Mouse (Mus musculus): ENCODE measurements around the gene Rasa2. TPM values are rescaled to one million over a fixed set of nuclear protein-coding genes. Genes with fewer than 3 reads are reported as not detected.

The Rasa2 gene
- polyA plus RNA-seq, 1 experiment: 1.2 TPM

- peak overlapping the region; percentile 24 for H3K4me2 ChIP-seq (ENCODE audit: low read depth)
- no peaks in the 10 kb centered on the region for H3K36me3 ChIP-seq (ENCODE audit: control insufficient read depth, insufficient read depth)
- H3K27me3 ChIP-seq (ENCODE audit: control insufficient read depth, insufficient read depth, insufficient read length): no peaks in the 10 kb centered on the region
- no peaks in the 10 kb centered on the region for H3K79me2 ChIP-seq (ENCODE audit: control insufficient read depth, insufficient read depth)
- no peak overlapping the region for H3ac ChIP-seq (ENCODE audit: control insufficient read depth, insufficient read length)
- no peak for TF ChIP-seq E2F4 (IDR thresholded peaks at IDR 0.05; ENCODE audit: insufficient read depth)
- no peak for TF ChIP-seq MYOD1 (IDR thresholded peaks at IDR 0.05; ENCODE audit: control insufficient read depth in 1 of 3, insufficient read length in 2 of 3, low read depth in 2 of 3)
- TF ChIP-seq USF1 (IDR thresholded peaks at IDR 0.05; ENCODE audit: low read depth): no peak
- TF ChIP-seq MYOG (IDR thresholded peaks at IDR 0.05; ENCODE audit: control insufficient read depth in 1 of 3, insufficient read depth in 1 of 3, insufficient read length in 2 of 3, low read depth in 2 of 3): no peak
- no peak for TF ChIP-seq POLR2AphosphoS2 (IDR thresholded peaks at IDR 0.05; ENCODE audit: insufficient read length, low read depth)
- TF ChIP-seq REST (IDR thresholded peaks at IDR 0.05; ENCODE audit: insufficient read depth, insufficient read length): no peak
- TF ChIP-seq TCF12 (IDR thresholded peaks at IDR 0.05; ENCODE audit: insufficient read depth, poor library complexity, severe bottlenecking): no peak
- no peak for TF ChIP-seq MAX (IDR thresholded peaks at IDR 0.05; ENCODE audit: low read depth)
- TF ChIP-seq SRF (IDR thresholded peaks at IDR 0.05; ENCODE audit: control insufficient read depth, insufficient read length, low read depth): no peak
- no peak for TF ChIP-seq POLR2A (IDR thresholded peaks at IDR 0.05; ENCODE audit: insufficient read length, low read depth)
- H3K4me3 ChIP-seq: no peak overlapping the region
These were observed 43.8 kb upstream of the Rasa2 start for GRCm38 (mm10) chr9:96675071-96675762.

DNA sequence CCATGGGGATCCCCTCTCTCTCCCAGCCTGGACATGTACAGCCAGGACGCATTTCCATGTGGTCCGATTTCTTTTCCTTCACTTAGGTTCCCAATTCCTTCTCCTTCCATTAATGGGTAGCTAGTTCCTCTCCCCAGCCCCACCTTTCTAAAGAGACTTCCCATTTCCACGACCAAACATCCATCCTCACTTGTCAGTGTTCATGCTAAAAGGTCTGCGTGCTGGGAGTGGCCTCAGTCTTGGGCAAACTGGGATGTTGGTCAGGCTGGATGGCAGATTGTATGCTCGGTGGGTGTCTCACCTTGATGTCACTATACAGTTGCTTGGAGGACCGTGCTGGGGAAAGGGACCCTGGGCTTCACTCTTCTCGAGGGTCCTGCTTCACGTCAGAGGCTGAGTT lies 42.9 kb upstream of the Rasa2 start:
- no peak overlapping the region for H3K4me2 ChIP-seq (ENCODE audit: low read depth)
- no peak overlapping the region for H3ac ChIP-seq (ENCODE audit: control insufficient read depth, insufficient read length)
- H3K36me3 ChIP-seq (ENCODE audit: control insufficient read depth, insufficient read depth): no peaks in the 10 kb centered on the region
- TF ChIP-seq USF1 (IDR thresholded peaks at IDR 0.05; ENCODE audit: low read depth) (no peak), MAX (IDR thresholded peaks at IDR 0.05; ENCODE audit: low read depth) (no peak), POLR2AphosphoS2 (IDR thresholded peaks at IDR 0.05; ENCODE audit: insufficient read length, low read depth) (no peak), SRF (IDR thresholded peaks at IDR 0.05; ENCODE audit: control insufficient read depth, insufficient read length, low read depth) (no peak)
- H3K4me3 ChIP-seq: no peak overlapping the region
- H3K27me3 ChIP-seq (ENCODE audit: control insufficient read depth, insufficient read depth, insufficient read length): no peaks in the 10 kb centered on the region
- no peaks in the 10 kb centered on the region for H3K79me2 ChIP-seq (ENCODE audit: control insufficient read depth, insufficient read depth)

DNA sequence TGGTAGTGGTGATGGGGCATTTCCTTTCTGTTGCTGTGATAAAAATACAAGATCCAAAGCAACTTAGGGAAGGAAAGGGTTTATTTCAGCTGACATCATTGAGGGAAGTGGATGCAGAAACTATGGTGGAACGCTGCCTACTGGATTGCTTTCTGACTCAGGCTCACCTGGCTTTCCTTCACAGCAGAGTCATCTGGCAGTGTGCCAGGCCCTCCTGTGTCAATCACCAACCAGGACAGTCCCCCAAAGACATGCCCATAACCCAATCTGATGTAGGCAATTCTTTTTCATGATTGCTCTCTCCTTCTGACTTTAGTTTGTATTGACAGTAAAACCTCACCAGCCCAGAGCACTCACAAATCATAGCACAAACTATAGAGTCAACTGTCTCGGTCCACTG lies 41.0 kb upstream of the Rasa2 start:
- Histone ChIP-seq H3K4me2 (ENCODE audit: low read depth) (no peak overlapping the region), H3K4me3 (no peak overlapping the region), H3K27me3 (ENCODE audit: control insufficient read depth, insufficient read depth, insufficient read length) (no peaks in the 10 kb centered on the region), H3K79me2 (ENCODE audit: control insufficient read depth, insufficient read depth) (no peaks in the 10 kb centered on the region), H3ac (ENCODE audit: control insufficient read depth, insufficient read length) (no peak overlapping the region), H3K36me3 (ENCODE audit: control insufficient read depth, insufficient read depth) (no peaks in the 10 kb centered on the region)
- TF ChIP-seq TCF3 (IDR thresholded peaks at IDR 0.05; ENCODE audit: insufficient read length, low read depth): no peak
- no peak for TF ChIP-seq SRF (IDR thresholded peaks at IDR 0.05; ENCODE audit: control insufficient read depth, insufficient read length, low read depth)

- Histone ChIP-seq H3K4me3 (no peak overlapping the region), H3K36me3 (ENCODE audit: control insufficient read depth, insufficient read depth) (no peaks in the 10 kb centered on the region), H3K4me2 (ENCODE audit: low read depth) (no peak overlapping the region), H3K79me2 (ENCODE audit: control insufficient read depth, insufficient read depth) (no peaks in the 10 kb centered on the region), H3ac (ENCODE audit: control insufficient read depth, insufficient read length) (no peak overlapping the region), H3K27me3 (ENCODE audit: control insufficient read depth, insufficient read depth, insufficient read length) (no peaks in the 10 kb centered on the region)
- TF ChIP-seq SRF (IDR thresholded peaks at IDR 0.05; ENCODE audit: control insufficient read depth, insufficient read length, low read depth): no peak
- no peak for TF ChIP-seq CEBPB (IDR thresholded peaks at IDR 0.05; ENCODE audit: insufficient read depth, poor library complexity, severe bottlenecking)
- TF ChIP-seq REST (IDR thresholded peaks at IDR 0.05; ENCODE audit: insufficient read depth, insufficient read length): no peak
These were observed 39.8 kb upstream of the Rasa2 start for GRCm38 (mm10) chr9:96671249-96671648.

DNA sequence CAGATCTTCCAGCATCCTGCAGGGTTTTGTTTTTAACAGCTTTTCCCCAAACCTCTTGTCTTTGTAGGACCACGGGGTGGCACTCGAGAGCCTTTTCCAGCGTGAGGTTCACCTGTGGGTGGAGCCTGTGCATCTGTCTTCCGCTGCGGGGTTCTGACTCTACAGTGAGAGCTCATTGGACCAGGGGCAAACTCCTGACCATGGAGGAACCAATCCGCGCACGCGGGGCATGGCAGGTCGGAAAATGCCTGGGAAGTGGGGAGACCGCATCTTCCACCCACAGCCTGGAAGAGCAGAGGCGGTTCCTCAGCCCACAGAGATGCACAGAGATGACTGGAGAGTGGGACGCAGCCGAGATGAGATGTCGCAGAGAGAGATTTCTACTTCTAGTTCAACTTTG lies 38.5 kb upstream of the Rasa2 start:
- TF ChIP-seq POLR2A (IDR thresholded peaks at IDR 0.05; ENCODE audit: insufficient read length, low read depth): peak; percentile 72
- TF ChIP-seq MYOG (IDR thresholded peaks at IDR 0.05; ENCODE audit: control insufficient read depth in 1 of 3, insufficient read depth in 1 of 3, insufficient read length in 2 of 3, low read depth in 2 of 3): peak in 1 of 3 experiments; percentile 69
- peak in 1 of 3 experiments; percentile 65 for TF ChIP-seq MYOD1 (IDR thresholded peaks at IDR 0.05; ENCODE audit: control insufficient read depth in 1 of 3, insufficient read length in 2 of 3, low read depth in 2 of 3)
- no peak for TF ChIP-seq SRF (IDR thresholded peaks at IDR 0.05; ENCODE audit: control insufficient read depth, insufficient read length, low read depth)
- no peak for TF ChIP-seq CEBPB (IDR thresholded peaks at IDR 0.05; ENCODE audit: insufficient read depth, poor library complexity, severe bottlenecking)
- TF ChIP-seq POLR2AphosphoS2 (IDR thresholded peaks at IDR 0.05; ENCODE audit: insufficient read length, low read depth): peak; percentile 76
- TF ChIP-seq USF1 (IDR thresholded peaks at IDR 0.05; ENCODE audit: low read depth): peak; percentile 52
- Histone ChIP-seq H3K4me3 (no peak overlapping the region), H3K79me2 (ENCODE audit: control insufficient read depth, insufficient read depth) (no peaks in the 10 kb centered on the region), H3ac (ENCODE audit: control insufficient read depth, insufficient read length) (no peak overlapping the region), H3K4me2 (ENCODE audit: low read depth) (peak overlapping the region; percentile 74), H3K36me3 (ENCODE audit: control insufficient read depth, insufficient read depth) (no peaks in the 10 kb centered on the region), H3K27me3 (ENCODE audit: control insufficient read depth, insufficient read depth, insufficient read length) (no peaks in the 10 kb centered on the region)
